Mouse (Mus musculus) ES-Bruce4 (cell line): ENCODE measurements at regions not wholly inside any gene's neighbourhood (a gene's known extent, or its start where the extent isn't known, plus 50 kb on each side); places are given as distances from the start of the nearest gene placed in this dataset.

Source experiments
- H3K27ac ChIP-seq: 2 replicates; pipeline ENCODE4 v1.5.1; 2012; ENCODE audit warnings: low read length, inconsistent platforms; ENCODE audit not compliant: insufficient read depth
- H3K27me3 ChIP-seq: 2 replicates; pipeline ENCODE4 v1.6.1; 2012; ENCODE audit warnings: mild to moderate bottlenecking, low read length, inconsistent platforms; ENCODE audit not compliant: control insufficient read depth, poor library complexity, insufficient read depth, severe bottlenecking
- H3K36me3 ChIP-seq: 2 replicates; pipeline ENCODE4 v1.6.1; 2012; ENCODE audit warnings: inconsistent platforms, mild to moderate bottlenecking, low read length, moderate library complexity; ENCODE audit not compliant: control insufficient read depth, poor library complexity, insufficient read depth, severe bottlenecking
- H3K4me1 ChIP-seq: one replicate; pipeline ENCODE4 v1.8.1; 2011; ENCODE audit warnings: low read length; ENCODE audit not compliant: control insufficient read depth, insufficient read depth
- H3K4me3 ChIP-seq: 2 replicates; pipeline ENCODE4 v1.5.1; 2011; ENCODE audit warnings: low read depth, mild to moderate bottlenecking, low read length
- H3K9ac ChIP-seq: 2 replicates; pipeline ENCODE4 v1.6.1; 2012; ENCODE audit warnings: low read depth, mild to moderate bottlenecking, inconsistent platforms; ENCODE audit not compliant: poor library complexity, severe bottlenecking
- H3K9me3 ChIP-seq: replicated peaks from 2 replicates; pipeline ENCODE4 v1.6.1; 2012; ENCODE audit warnings: mild to moderate bottlenecking, low read length, inconsistent platforms; ENCODE audit not compliant: control insufficient read depth, poor library complexity, insufficient read depth, severe bottlenecking
- CTCF ChIP-seq: IDR thresholded peaks from one replicate; pipeline ENCODE4 v1.8.1; 2011; ENCODE audit warnings: low read depth, low read length
- EP300 ChIP-seq: IDR thresholded peaks from 2 replicates; pipeline ENCODE4 v1.6.1; 2011; ENCODE audit warnings: low read depth, low read length; ENCODE audit not compliant: insufficient read depth
- POLR2A ChIP-seq: IDR thresholded peaks from one replicate; pipeline ENCODE4 v1.8.1; 2011; ENCODE audit warnings: low read length; ENCODE audit not compliant: insufficient read depth

DNA sequence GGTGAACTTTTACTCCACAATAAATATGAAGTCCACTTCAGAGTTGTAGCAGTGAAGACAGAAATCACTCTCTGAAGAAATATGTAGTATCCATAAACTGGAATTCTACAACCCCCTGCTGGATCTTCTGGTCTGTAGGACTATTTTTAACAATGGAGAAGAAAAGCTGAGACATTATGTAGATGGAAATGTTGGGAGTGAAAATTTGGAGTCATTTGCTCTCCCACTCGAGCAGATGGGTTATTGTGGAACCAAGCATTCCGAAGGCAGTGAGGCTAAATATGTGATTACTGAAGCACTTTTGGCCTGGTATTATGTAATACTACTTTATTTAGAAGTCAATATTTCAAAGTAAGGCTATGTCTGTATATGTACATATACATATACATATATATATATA is 195.0 kb upstream of the Atp10a start:
- Histone ChIP-seq H3K4me1 (no peaks in the 10 kb centered on the region), H3K9me3 (no peaks in the 10 kb centered on the region)
- TF ChIP-seq EP300 (no peak), CTCF (no peak), POLR2A (no peak)

DNA sequence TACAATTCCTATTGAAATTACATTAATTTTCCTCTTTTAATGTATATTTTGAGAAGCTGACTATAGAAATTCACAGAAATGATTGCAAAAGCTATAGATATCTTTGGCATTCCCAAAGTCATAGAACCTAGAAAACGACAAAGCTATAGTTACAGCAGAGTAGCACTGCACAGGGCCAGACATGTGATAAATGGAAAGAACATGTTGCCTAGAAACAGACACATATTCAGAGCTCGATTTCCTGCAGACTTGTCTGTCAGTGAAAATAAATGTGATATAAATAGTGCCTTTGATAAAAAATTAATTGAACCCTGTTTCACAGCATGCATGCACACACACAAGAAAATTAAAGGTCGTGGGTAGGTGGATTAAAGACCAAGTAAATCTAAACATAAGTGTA is 182.8 kb upstream of the Atp10a start:
- TF ChIP-seq EP300 (no peak), POLR2A (no peak), CTCF (no peak)
- H3K9me3 ChIP-seq: no peaks in the 10 kb centered on the region
- H3K4me1 ChIP-seq: no peaks in the 10 kb centered on the region
- no peaks in the 10 kb centered on the region for H3K27me3 ChIP-seq
- no peak overlapping the region for H3K4me3 ChIP-seq
- H3K9ac ChIP-seq: no peak overlapping the region
- no peak overlapping the region for H3K27ac ChIP-seq
- no peaks in the 10 kb centered on the region for H3K36me3 ChIP-seq

More for the DNA sequence above, 195.0 kb upstream of the Atp10a start:
- H3K36me3 ChIP-seq: no peaks in the 10 kb centered on the region
- H3K9ac ChIP-seq: no peak overlapping the region
- H3K27me3 ChIP-seq: no peaks in the 10 kb centered on the region
- H3K4me3 ChIP-seq: no peak overlapping the region
- no peak overlapping the region for H3K27ac ChIP-seq

DNA sequence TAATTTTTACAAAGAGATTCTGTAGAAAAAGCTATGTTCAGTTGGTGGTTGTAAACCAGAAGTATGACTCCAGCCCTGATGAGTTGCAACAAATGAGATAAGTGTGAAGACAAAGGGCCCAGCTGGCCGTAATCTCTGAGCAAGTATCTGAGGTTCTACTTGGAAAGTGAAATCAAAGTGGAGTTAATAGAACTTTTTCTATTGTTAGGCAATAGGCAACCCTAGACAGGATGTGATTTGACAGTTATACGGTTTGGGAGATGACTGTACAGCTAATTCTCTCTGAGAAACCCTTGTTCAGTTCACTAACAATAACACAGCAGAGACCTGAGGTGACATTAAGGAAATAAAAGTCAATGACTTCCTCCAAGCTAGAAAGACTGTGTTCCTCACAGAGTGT is 180.8 kb upstream of the Atp10a start:
- no peaks in the 10 kb centered on the region for H3K4me1 ChIP-seq
- no peak for TF ChIP-seq EP300
- no peak for TF ChIP-seq CTCF
- TF ChIP-seq POLR2A: no peak
- H3K27me3 ChIP-seq: no peaks in the 10 kb centered on the region
- H3K36me3 ChIP-seq: no peaks in the 10 kb centered on the region
- H3K9ac ChIP-seq: no peak overlapping the region
- H3K27ac ChIP-seq: no peak overlapping the region
- no peaks in the 10 kb centered on the region for H3K9me3 ChIP-seq
- no peak overlapping the region for H3K4me3 ChIP-seq

DNA sequence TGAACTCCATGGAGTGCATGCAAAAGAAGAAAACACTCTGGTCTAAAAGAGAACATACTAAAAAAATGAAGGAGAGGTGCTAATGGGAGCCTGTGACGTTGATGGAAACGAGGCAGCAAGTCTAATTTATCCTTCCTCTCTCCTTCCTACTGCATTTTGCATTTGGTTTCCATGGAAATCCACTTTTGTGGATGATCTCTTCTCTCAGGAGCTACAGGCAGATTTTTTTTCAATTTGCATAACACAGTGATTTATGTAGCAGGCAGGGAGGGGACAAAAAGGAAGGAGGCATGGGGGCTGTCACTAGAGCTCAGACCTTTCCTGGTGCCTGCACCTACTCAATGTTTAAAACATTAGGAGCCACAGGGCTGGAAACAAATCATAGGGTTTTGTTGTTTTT is 167.7 kb upstream of the Atp10a start:
- no peak overlapping the region for H3K9ac ChIP-seq
- no peak overlapping the region for H3K4me3 ChIP-seq
- no peaks in the 10 kb centered on the region for H3K27me3 ChIP-seq
- no peaks in the 10 kb centered on the region for H3K9me3 ChIP-seq
- H3K27ac ChIP-seq: no peak overlapping the region
- no peak for TF ChIP-seq CTCF
- no peak for TF ChIP-seq EP300
- no peak for TF ChIP-seq POLR2A
- H3K36me3 ChIP-seq: no peaks in the 10 kb centered on the region
- H3K4me1 ChIP-seq: no peaks in the 10 kb centered on the region
